Mouse (Mus musculus) kidney, postnatal 0 days (tissue): ENCODE measurements around the gene Prox1. TPM values are rescaled to one million over a fixed set of nuclear protein-coding genes. Genes with fewer than 3 reads are reported as not detected.

Experiments used
- ATAC-seq: fragments of 200-750 bp; cut with Nextera tagmentation; replicated peaks from 2 replicates; pipeline ENCODE4 v1.8.0; 2017; ENCODE audit warnings: low read depth, moderate number of reproducible peaks, moderate TSS enrichment, moderate library complexity; ENCODE audit not compliant: low FRiP score
- DNase-seq: peaks from one replicate; pipeline ENCODE4 v3.0.0-alpha.2; 2016; ENCODE audit warnings: low spot score
- H3K27ac ChIP-seq: fragments of 300-500 bp; sonication (generic); 2 replicates; pipeline ENCODE4 v1.5.1; 2014; ENCODE audit warnings: mild to moderate bottlenecking
- H3K27me3 ChIP-seq: fragments of 300-500 bp; sonication (generic); 2 replicates; pipeline ENCODE4 v1.6.1; 2014; ENCODE audit warnings: low read length, mixed read lengths; ENCODE audit not compliant: insufficient read depth
- H3K36me3 ChIP-seq: fragments of 300-500 bp; sonication (generic); 2 replicates; pipeline ENCODE4 v1.6.1; 2014; ENCODE audit warnings: low read length, mixed read lengths; ENCODE audit not compliant: insufficient read depth
- H3K4me1 ChIP-seq: fragments of 300-500 bp; sonication (generic); replicated peaks from 2 replicates; pipeline ENCODE4 v1.6.1; 2014; ENCODE audit warnings: antibody characterized with exemption, low read length, mixed read lengths; ENCODE audit not compliant: insufficient read depth
- H3K4me2 ChIP-seq: fragments of 300-500 bp; sonication (generic); 2 replicates; pipeline ENCODE4 v1.6.1; 2014; ENCODE audit warnings: mild to moderate bottlenecking, low read length, moderate library complexity, mixed read lengths
- H3K4me3 ChIP-seq: fragments of 300-500 bp; sonication (generic); replicated peaks from 2 replicates; pipeline ENCODE4 v1.5.1; 2014; ENCODE audit warnings: low read depth, low read length
- H3K9ac ChIP-seq: fragments of 300-500 bp; sonication (generic); 2 replicates; pipeline ENCODE4 v1.6.1; 2014; ENCODE audit warnings: low read depth, low read length
- H3K9me3 ChIP-seq: fragments of 300-500 bp; sonication (generic); replicated peaks from 2 replicates; pipeline ENCODE4 v1.6.1; 2016; ENCODE audit warnings: low read length, inconsistent platforms, mixed read lengths
- CTCF ChIP-seq: IDR thresholded peaks from 2 replicates; pipeline ENCODE4 v1.5.1; 2016; ENCODE audit warnings: antibody characterized with exemption, low read depth, mild to moderate bottlenecking, moderate library complexity
- WGBS: fragments of 180-500 bp; shearing (Covaris S2); extraction: QIAGEN DNeasy Blood & Tissue Kit; methylation state at CpG from one replicate; pipeline ENCODE4 v1.1.7; 2014; 5-methylcytosine and 5-hydroxymethylcytosine counted together
- polyA plus RNA-seq: library from polyadenylated mRNA; unstranded; fragments of >200 nt; fragmentation: Nextera tagmentation; extraction: Ambion mirVana; gene quantifications from 2 replicates; pipeline ENCODE4 v1.2.1, GENCODE M21; 2015

The Prox1 gene
- polyA plus RNA-seq, 1 experiment from 2014 or later = 1.3 TPM

GRCm38 (mm10) chr1:190204378-190205070 lies 34.0 kb upstream of the Prox1 start:
- Histone ChIP-seq H3K4me1 (no peaks in the 10 kb centered on the region), H3K9me3 (no peaks in the 10 kb centered on the region), H3K9ac (no peak overlapping the region), H3K27ac (no peak overlapping the region), H3K4me2 (no peak overlapping the region), H3K27me3 (no peaks in the 10 kb centered on the region), H3K36me3 (no peaks in the 10 kb centered on the region), H3K4me3 (no peak overlapping the region)
- 55% methylated on average over 10 of the region's 10 CpGs for WGBS
- ATAC-seq (no peak), DNase-seq (no peak)
- no peak for TF ChIP-seq CTCF

- DNase-seq (no peak), ATAC-seq (no peak)
- Histone ChIP-seq H3K4me3 (no peak overlapping the region), H3K9me3 (no peaks in the 10 kb centered on the region), H3K27ac (no peak overlapping the region), H3K4me1 (no peaks in the 10 kb centered on the region), H3K4me2 (no peak overlapping the region), H3K9ac (no peak overlapping the region), H3K27me3 (no peaks in the 10 kb centered on the region), H3K36me3 (no peaks in the 10 kb centered on the region)
- TF ChIP-seq CTCF = no peak
- 83% methylated on average over 6 of the region's 6 CpGs for WGBS
These were observed 31.2 kb upstream of the Prox1 start for GRCm38 (mm10) chr1:190201696-190202095.

DNA sequence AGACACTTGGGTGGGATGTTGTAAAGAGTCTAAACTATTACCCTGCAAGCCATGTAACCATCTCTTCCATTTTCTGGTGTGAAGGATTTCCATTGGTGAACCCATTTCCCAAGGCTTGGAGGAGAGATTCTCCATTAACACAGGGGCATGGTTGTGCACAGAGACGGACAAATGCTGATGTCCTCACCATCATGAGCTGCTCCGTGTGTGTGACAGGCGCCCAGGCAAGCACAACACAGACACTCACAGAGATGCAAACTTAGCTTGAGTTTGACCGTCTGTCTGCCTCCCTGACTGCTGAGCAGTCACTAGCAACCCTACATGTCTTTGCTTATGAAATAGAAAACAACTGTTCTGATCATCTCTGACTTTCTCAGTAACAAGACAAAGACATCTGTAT lies 30.5 kb upstream of the Prox1 start:
- WGBS = 92% methylated on average over 4 of the region's 4 CpGs
- no peaks in the 10 kb centered on the region for H3K27me3 ChIP-seq
- ATAC-seq (no peak), DNase-seq (no peak)
- H3K9me3 ChIP-seq = no peaks in the 10 kb centered on the region
- H3K4me1 ChIP-seq = no peaks in the 10 kb centered on the region
- no peak overlapping the region for H3K9ac ChIP-seq
- H3K27ac ChIP-seq = no peak overlapping the region
- TF ChIP-seq CTCF = no peak
- no peak overlapping the region for H3K4me2 ChIP-seq
- H3K36me3 ChIP-seq = no peaks in the 10 kb centered on the region
- no peak overlapping the region for H3K4me3 ChIP-seq

GRCm38 (mm10) chr1:190198247-190198646 lies 27.7 kb upstream of the Prox1 start:
- Histone ChIP-seq H3K4me1 (no peaks in the 10 kb centered on the region), H3K9me3 (no peaks in the 10 kb centered on the region), H3K4me2 (no peak overlapping the region), H3K36me3 (no peaks in the 10 kb centered on the region), H3K4me3 (no peak overlapping the region), H3K9ac (no peak overlapping the region), H3K27me3 (no peaks in the 10 kb centered on the region), H3K27ac (no peak overlapping the region)
- DNase-seq (no peak), ATAC-seq (no peak)
- WGBS = 84% methylated on average over 2 of the region's 2 CpGs
- no peak for TF ChIP-seq CTCF

DNA sequence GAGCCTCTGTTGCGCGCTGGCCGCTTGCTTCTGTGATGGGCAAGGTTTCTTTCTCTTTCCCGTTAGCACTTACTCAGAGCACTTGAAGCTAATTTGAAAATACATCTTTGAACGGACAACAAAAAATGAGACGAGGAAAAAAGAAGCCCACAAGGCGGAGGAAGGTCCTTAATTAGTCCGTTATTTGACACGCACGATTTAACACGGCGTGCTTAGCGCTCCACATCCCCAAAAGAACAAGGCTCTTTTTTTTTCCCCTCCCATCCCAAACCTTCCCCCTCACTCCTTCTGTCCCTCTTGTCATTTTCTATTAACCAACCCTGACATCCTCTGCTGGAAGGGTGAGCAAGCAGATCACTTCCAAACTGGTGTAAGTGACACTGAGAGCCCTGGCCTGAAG lies 21.5 kb upstream of the Prox1 start:
- 0 out of 2 replicates have a peak overlapping the region, but pooled peaks have one; percentile 14 for H3K9ac ChIP-seq
- WGBS = 63% methylated on average over 13 of the region's 13 CpGs

DNA sequence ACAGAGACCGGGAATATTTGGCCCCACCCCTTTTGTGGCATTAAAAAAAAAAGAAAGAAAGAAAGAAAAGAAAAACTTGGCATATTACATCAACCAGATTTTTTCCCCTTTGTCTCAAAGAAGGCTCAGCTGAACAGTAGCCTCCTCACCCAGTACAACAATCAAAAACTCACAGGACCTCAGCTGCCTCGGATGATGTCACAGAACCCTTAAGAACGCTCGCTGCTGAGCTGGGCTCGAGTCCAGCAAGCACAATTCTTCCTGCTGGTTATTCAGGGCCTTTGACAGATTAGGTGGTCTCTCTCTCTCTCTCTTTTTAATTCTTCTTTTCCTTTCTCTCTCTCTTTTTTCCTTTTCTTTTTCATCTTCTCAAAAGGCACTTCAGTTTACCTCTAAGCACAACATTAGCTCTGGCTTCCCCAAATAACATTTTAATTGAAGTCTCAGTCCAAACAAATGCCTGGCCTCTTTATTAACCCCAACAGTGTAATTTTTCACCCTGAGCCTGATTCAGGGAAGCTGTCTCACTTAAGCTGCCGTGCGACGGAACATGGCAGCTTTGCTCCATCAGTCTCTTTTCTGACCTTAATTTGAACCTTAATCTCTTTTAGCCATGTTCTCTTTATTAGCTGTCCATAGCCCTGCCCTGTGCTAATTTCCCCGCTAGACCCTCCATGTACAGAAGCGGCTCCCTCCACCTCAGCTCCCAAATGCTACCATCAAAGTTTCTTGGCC lies 19.9 kb upstream of the Prox1 start:
- H3K9ac ChIP-seq = no peak overlapping the region
- no peaks in the 10 kb centered on the region for H3K4me1 ChIP-seq
- no peaks in the 10 kb centered on the region for H3K36me3 ChIP-seq
- no peaks in the 10 kb centered on the region for H3K27me3 ChIP-seq
- TF ChIP-seq CTCF = no peak
- H3K27ac ChIP-seq = no peak overlapping the region
- DNase-seq (peak; percentile 68), ATAC-seq (no peak)
- WGBS = 32% methylated on average over 10 of the region's 10 CpGs
- H3K4me3 ChIP-seq = no peak overlapping the region
- H3K9me3 ChIP-seq = no peaks in the 10 kb centered on the region
- no peak overlapping the region for H3K4me2 ChIP-seq

More for the DNA sequence above, 21.5 kb upstream of the Prox1 start:
- Histone ChIP-seq H3K4me3 (no peak overlapping the region), H3K36me3 (no peaks in the 10 kb centered on the region), H3K4me2 (no peak overlapping the region), H3K4me1 (no peaks in the 10 kb centered on the region), H3K27ac (no peak overlapping the region), H3K9me3 (no peaks in the 10 kb centered on the region), H3K27me3 (no peaks in the 10 kb centered on the region)
- ATAC-seq = no peak
- TF ChIP-seq CTCF = no peak
- no peak for DNase-seq
